Mouse (Mus musculus): ENCODE measurements around the gene Gm20479. TPM values are rescaled to one million over a fixed set of nuclear protein-coding genes. Genes with fewer than 3 reads are reported as not detected.

Gene Gm20479
- total and polyA plus RNA-seq, 3 experiments, result 1.2 to 2.2 (median 1.9) TPM

DNA sequence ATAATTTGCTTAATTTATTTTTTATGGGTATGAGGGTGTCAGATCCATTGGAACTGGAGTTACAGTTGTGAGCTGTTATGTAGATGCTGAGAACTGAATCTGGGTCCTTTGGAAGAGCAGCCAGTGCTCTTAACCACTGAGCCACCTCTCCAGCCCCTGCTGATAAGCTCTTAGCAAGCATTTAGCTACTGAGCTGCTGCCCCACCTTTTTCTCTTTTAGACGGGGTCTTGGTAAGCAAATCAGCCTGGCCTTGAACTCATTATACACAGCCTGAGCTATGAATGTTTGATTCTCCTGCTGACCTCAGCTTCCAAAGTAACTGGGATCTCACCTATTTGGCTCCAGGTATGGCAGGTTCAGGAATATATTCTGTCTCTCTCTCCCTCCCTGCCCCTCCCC is 23.8 kb upstream of the Gm20479 start:
- H3K79me2 ChIP-seq (replicated peaks; ENCODE audit: control insufficient read depth, extremely low read depth, insufficient read depth, poor library complexity, severe bottlenecking), result no peaks in the 10 kb centered on the region
- TF ChIP-seq MYC (IDR thresholded peaks at IDR 0.05; ENCODE audit: low read depth, low read length), result no peak
- TF ChIP-seq ELF1 (IDR thresholded peaks at IDR 0.05; ENCODE audit: low read depth, low read length), result no peak
- H3K27ac ChIP-seq (ENCODE audit: insufficient read depth, low read depth), result no peak overlapping the region
- H3K4me1 ChIP-seq (ENCODE audit: control insufficient read depth in 1 of 2, insufficient read depth in 2 of 2), result peaks cover 0 to 23% of the 10 kb centered on the region in 2 experiments; a peak in 2 of 4 replicates
- dilution Hi-C loops (cut with MboI; ENCODE audit: extremely low pct_ligation_motif_present, extremely low pct_unique_long_range_greater_than_20kb, low sequenced_read_pairs), result no loop called here
- H3K9me3 ChIP-seq (replicated peaks; ENCODE audit: low read length), result peaks cover 6% of the 10 kb centered on the region
- peaks cover 8% of the 10 kb centered on the region for H3K27me3 ChIP-seq (replicated peaks)
- in situ Hi-C loops (cut with MboI; ENCODE audit: low pct_ligation_motif_present, low pct_unique_long_range_greater_than_20kb, low sequenced_read_pairs), result no loop called here
- no peaks in the 10 kb centered on the region for H3K36me3 ChIP-seq (replicated peaks in 1 of 2; ENCODE audit: control insufficient read depth in 1 of 2, insufficient read depth in 1 of 2, low read length in 1 of 2)
- H3K4me2 ChIP-seq (ENCODE audit: insufficient read depth, low read depth, poor library complexity, severe bottlenecking), result no peak overlapping the region
- no peak for DNase-seq (ENCODE audit: extremely low read depth)
- no peak overlapping the region for H3K4me3 ChIP-seq (replicated peaks in 1 of 3; ENCODE audit: low read depth in 2 of 3, low read length in 2 of 3, poor library complexity in 1 of 3)
- H3K9ac ChIP-seq (ENCODE audit: insufficient read depth, low read depth), result no peak overlapping the region

DNA sequence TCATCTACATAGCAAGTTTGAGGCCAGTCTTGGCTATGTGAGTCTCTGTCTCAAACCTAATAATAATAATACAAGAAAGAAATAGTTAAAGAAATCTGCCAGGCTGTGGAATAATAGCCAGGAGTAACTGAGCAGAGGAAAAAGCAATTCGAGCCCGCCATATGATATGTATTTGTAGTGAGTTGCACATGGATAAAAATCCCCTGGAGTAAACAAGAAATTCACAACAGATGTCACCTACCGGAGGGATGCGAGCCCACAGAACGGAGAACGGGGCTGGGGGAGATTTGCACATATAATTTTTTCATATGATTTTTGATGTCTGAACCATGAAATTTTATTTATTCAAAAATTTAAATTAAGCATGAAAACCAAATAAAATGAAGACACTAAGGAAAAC is 22.6 kb upstream of the Gm20479 start:
- H3K4me3 ChIP-seq (replicated peaks in 1 of 3; ENCODE audit: low read depth in 2 of 3, low read length in 2 of 3, poor library complexity in 1 of 3), result no peak overlapping the region
- TF ChIP-seq MXI1 (IDR thresholded peaks at IDR 0.05; ENCODE audit: low read depth, low read length) (no peak), SIN3A (IDR thresholded peaks at IDR 0.05; ENCODE audit: low read length) (no peak)
- in situ Hi-C loops (cut with MboI; ENCODE audit: low pct_ligation_motif_present, low pct_unique_long_range_greater_than_20kb, low sequenced_read_pairs), result no loop called here
- peaks cover 0 to 16% of the 10 kb centered on the region in 2 experiments; a peak in 2 of 4 replicates for H3K4me1 ChIP-seq (ENCODE audit: control insufficient read depth in 1 of 2, insufficient read depth in 2 of 2)
- DNase-seq (ENCODE audit: extremely low read depth), result no peak
- dilution Hi-C loops (cut with MboI; ENCODE audit: extremely low pct_ligation_motif_present, extremely low pct_unique_long_range_greater_than_20kb, low sequenced_read_pairs), result no loop called here
- H3K27me3 ChIP-seq (replicated peaks), result peaks cover 18% of the 10 kb centered on the region
- no peak overlapping the region for H3K4me2 ChIP-seq (ENCODE audit: insufficient read depth, low read depth, poor library complexity, severe bottlenecking)
- H3K36me3 ChIP-seq (replicated peaks in 1 of 2; ENCODE audit: control insufficient read depth in 1 of 2, insufficient read depth in 1 of 2, low read length in 1 of 2), result no peaks in the 10 kb centered on the region
- H3K27ac ChIP-seq (ENCODE audit: insufficient read depth, low read depth), result no peak overlapping the region
- no peaks in the 10 kb centered on the region for H3K79me2 ChIP-seq (replicated peaks; ENCODE audit: control insufficient read depth, extremely low read depth, insufficient read depth, poor library complexity, severe bottlenecking)
- H3K9me3 ChIP-seq (replicated peaks; ENCODE audit: low read length), result peaks cover 11% of the 10 kb centered on the region
- no peak overlapping the region for H3K9ac ChIP-seq (ENCODE audit: insufficient read depth, low read depth)

DNA sequence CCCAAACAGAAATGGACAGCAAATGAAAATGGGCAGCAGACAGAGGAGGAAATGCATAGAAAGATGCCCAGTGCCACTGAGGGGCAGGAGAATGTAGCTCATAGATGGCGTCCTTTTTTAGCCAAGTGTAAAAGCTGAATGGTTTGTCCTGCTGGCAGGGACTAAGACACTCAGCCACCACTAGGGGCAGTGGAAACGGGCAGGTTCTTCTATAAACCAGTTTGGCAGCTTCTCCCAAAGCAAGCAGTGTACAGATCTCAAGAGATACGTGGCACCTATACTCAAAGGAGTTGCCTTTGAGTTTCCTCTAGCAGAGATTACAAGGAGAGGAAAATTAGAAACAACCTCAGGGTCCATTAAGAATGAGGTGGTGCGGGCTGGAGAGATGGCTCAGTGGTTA is 21.2 kb upstream of the Gm20479 start:
- H3K79me2 ChIP-seq (replicated peaks; ENCODE audit: control insufficient read depth, extremely low read depth, insufficient read depth, poor library complexity, severe bottlenecking), result no peaks in the 10 kb centered on the region
- H3K4me1 ChIP-seq (ENCODE audit: control insufficient read depth in 1 of 2, insufficient read depth in 2 of 2), result peaks cover 0 to 2% of the 10 kb centered on the region in 2 experiments; a peak in 1 of 4 replicates
- H3K27ac ChIP-seq (ENCODE audit: insufficient read depth, low read depth), result no peak overlapping the region
- in situ Hi-C loops (cut with MboI; ENCODE audit: low pct_ligation_motif_present, low pct_unique_long_range_greater_than_20kb, low sequenced_read_pairs), result no loop called here
- peaks cover 29% of the 10 kb centered on the region for H3K27me3 ChIP-seq (replicated peaks)
- peak; percentile 43 for DNase-seq (ENCODE audit: extremely low read depth)
- dilution Hi-C loops (cut with MboI; ENCODE audit: extremely low pct_ligation_motif_present, extremely low pct_unique_long_range_greater_than_20kb, low sequenced_read_pairs), result no loop called here
- no peak overlapping the region for H3K4me2 ChIP-seq (ENCODE audit: insufficient read depth, low read depth, poor library complexity, severe bottlenecking)
- H3K36me3 ChIP-seq (replicated peaks in 1 of 2; ENCODE audit: control insufficient read depth in 1 of 2, insufficient read depth in 1 of 2, low read length in 1 of 2), result no peaks in the 10 kb centered on the region
- no peak overlapping the region for H3K4me3 ChIP-seq (replicated peaks in 1 of 3; ENCODE audit: low read depth in 2 of 3, low read length in 2 of 3, poor library complexity in 1 of 3)
- peaks cover 11% of the 10 kb centered on the region for H3K9me3 ChIP-seq (replicated peaks; ENCODE audit: low read length)
- no peak overlapping the region for H3K9ac ChIP-seq (ENCODE audit: insufficient read depth, low read depth)
- TF ChIP-seq TCF12 (IDR thresholded peaks at IDR 0.05; ENCODE audit: low read depth, low read length), result no peak
- no peak for TF ChIP-seq USF2 (conservative IDR thresholded peaks at IDR 0.05; ENCODE audit: low read depth, low read length)
- no peak for TF ChIP-seq BHLHE40 (IDR thresholded peaks at IDR 0.05; ENCODE audit: low read depth, low read length)
- no peak for TF ChIP-seq CHD1 (IDR thresholded peaks at IDR 0.05; ENCODE audit: low read depth, low read length)
- no peak for TF ChIP-seq ZKSCAN1 (IDR thresholded peaks at IDR 0.05; ENCODE audit: borderline replicate concordance, low read depth, low read length)
- peak; percentile 51 to 67 for TF ChIP-seq CTCF (conservative IDR thresholded peaks at IDR 0.05 in 1 of 2, IDR thresholded peaks at IDR 0.05 in 1 of 2; ENCODE audit: low read depth in 2 of 2, low read length in 2 of 2)
- no peak for TF ChIP-seq TBP (conservative IDR thresholded peaks at IDR 0.05; ENCODE audit: low read depth, low read length)
- no peak for TF ChIP-seq CHD2 (IDR thresholded peaks at IDR 0.05; ENCODE audit: low read length)
- TF ChIP-seq KAT2A (IDR thresholded peaks at IDR 0.05; ENCODE audit: insufficient replicate concordance, low read length), result no peak
- no peak for TF ChIP-seq UBTF (IDR thresholded peaks at IDR 0.05; ENCODE audit: low read depth, low read length)
- peak; percentile 19; the same call in 1 of the 2 replicates for TF ChIP-seq SMC3 (IDR thresholded peaks at IDR 0.05; ENCODE audit: low read depth, low read length)
- TF ChIP-seq GABPA (IDR thresholded peaks at IDR 0.05; ENCODE audit: insufficient replicate concordance, low read depth, low read length), result no peak
- no peak for TF ChIP-seq HCFC1 (IDR thresholded peaks at IDR 0.05; ENCODE audit: low read depth, low read length)
- TF ChIP-seq MEF2A (IDR thresholded peaks at IDR 0.05; ENCODE audit: borderline replicate concordance, low read depth, low read length), result no peak
- TF ChIP-seq MYC (IDR thresholded peaks at IDR 0.05; ENCODE audit: low read depth, low read length), result no peak
- no peak for TF ChIP-seq IRF4 (IDR thresholded peaks at IDR 0.05; ENCODE audit: low read depth, low read length)
- no peak for TF ChIP-seq E2F4 (IDR thresholded peaks at IDR 0.05; ENCODE audit: insufficient replicate concordance, low read depth, low read length)
- no peak for TF ChIP-seq ELF1 (IDR thresholded peaks at IDR 0.05; ENCODE audit: low read depth, low read length)
- no peak for TF ChIP-seq MAZ (IDR thresholded peaks at IDR 0.05; ENCODE audit: low read depth, low read length)
- TF ChIP-seq RAD21 (IDR thresholded peaks at IDR 0.05; ENCODE audit: low read depth, low read length), result peak; percentile 8
